Mouse (Mus musculus) hindbrain, embryonic 10.5 days (tissue): ENCODE data around the gene Urb1. TPM values are rescaled to one million over a fixed set of nuclear protein-coding genes. Genes with fewer than 3 reads are reported as not detected.

Experiments used
- DNase-seq: peaks from one replicate; pipeline ENCODE4 v3.0.0-alpha.2; 2017; ENCODE audit warnings: low spot score
- H3K27ac ChIP-seq: fragments of 300-500 bp; sonication (generic); 2 replicates; pipeline ENCODE4 v1.5.1; 2016; ENCODE audit warnings: mild to moderate bottlenecking, moderate library complexity
- H3K27me3 ChIP-seq: fragments of 300-500 bp; sonication (generic); 2 replicates; pipeline ENCODE4 v1.6.1; 2016; ENCODE audit warnings: mild to moderate bottlenecking; ENCODE audit not compliant: poor library complexity, insufficient read depth, severe bottlenecking
- H3K36me3 ChIP-seq: fragments of 300-500 bp; sonication (generic); 2 replicates; pipeline ENCODE4 v1.6.1; 2016; ENCODE audit warnings: mild to moderate bottlenecking, moderate library complexity
- H3K4me1 ChIP-seq: fragments of 300-500 bp; sonication (generic); replicated peaks from 2 replicates; pipeline ENCODE4 v1.6.1; 2016; ENCODE audit warnings: mild to moderate bottlenecking
- H3K4me3 ChIP-seq: fragments of 300-500 bp; sonication (generic); 2 replicates; pipeline ENCODE4 v1.5.1; 2016; ENCODE audit warnings: mild to moderate bottlenecking, moderate library complexity
- H3K9me3 ChIP-seq: fragments of 300-500 bp; sonication (generic); 2 replicates; pipeline ENCODE4 v1.6.1; 2016; ENCODE audit warnings: mild to moderate bottlenecking, moderate library complexity
- WGBS: fragments of 180-500 bp; shearing (Covaris S2); methylation state at CpG from one replicate; pipeline ENCODE4 v1.1.7; 2016; 5-methylcytosine and 5-hydroxymethylcytosine counted together
- polyA plus RNA-seq: library from polyadenylated mRNA; unstranded; fragments of >200 nt; fragmentation: Nextera tagmentation; extraction: Ambion mirVana; gene quantifications from 2 replicates; pipeline ENCODE4 v1.2.1, GENCODE M21; 2016

Urb1 gene
- polyA plus RNA-seq: 10.2 and 10.8 TPM in 2 replicates

DNA sequence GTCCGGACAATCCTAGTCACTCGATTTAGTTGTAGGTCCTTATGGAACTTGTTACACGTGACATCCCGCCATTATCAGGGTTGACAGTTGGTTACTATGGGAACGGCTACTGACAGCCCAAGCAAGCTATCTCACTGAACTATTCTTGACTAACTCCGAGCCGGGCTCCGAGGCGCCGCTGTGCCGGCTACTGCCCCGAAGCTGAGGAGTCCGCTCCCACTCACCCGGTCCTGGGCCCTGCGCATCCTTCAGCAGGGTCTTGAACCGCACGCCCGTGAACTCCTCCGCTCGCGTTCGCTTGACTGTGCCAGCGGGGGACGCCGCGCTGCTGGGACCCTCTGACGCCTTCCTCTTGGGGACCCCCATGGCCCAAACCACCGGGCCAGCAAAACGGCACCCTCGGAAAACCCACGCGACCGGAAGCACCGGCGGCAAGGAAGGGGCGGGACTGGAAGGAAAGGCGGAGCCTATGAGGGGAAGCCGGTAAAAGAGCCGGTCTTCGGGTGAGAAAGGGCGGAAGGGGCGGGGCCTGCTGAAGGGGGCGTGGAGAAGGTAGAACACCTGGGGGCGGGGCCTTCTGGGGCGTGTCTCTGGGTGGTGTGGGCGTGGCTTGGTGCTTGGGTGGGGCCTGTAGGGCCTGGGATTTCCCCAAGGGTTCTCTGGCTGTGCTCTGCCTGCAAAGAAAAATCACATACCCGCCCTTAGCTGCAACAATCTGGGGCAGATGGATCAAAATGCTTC is at the start of gene Urb1:
Urb1 (minus strand) TSS at position 439 of the 741 bp plus-strand sequence.
- Histone ChIP-seq H3K36me3 (peaks cover 10% of the 10 kb centered on the region), H3K4me1 (peaks cover 21% of the 10 kb centered on the region), H3K27ac (peak within 1 kb of the TSS; percentile 81), H3K9me3 (no peaks in the 10 kb centered on the region), H3K4me3 (peak within 1 kb of the TSS; percentile 83), H3K27me3 (0 out of 2 replicates have a peak, but pooled peaks cover 2% of the 10 kb centered on the region)
- peak; percentile 99 for DNase-seq
- WGBS: under 1% methylated on average over 47 of the region's 47 CpGs

GRCm38 (mm10) chr16:90858206-90858605 is 48.0 kb upstream of the Urb1 start:
- 87% methylated on average over 4 of the region's 4 CpGs for WGBS
- no peaks in the 10 kb centered on the region for H3K36me3 ChIP-seq
- no peaks in the 10 kb centered on the region for H3K9me3 ChIP-seq
- H3K27me3 ChIP-seq: 0 out of 2 replicates have a peak, but pooled peaks cover 3% of the 10 kb centered on the region
- no peak overlapping the region for H3K27ac ChIP-seq
- H3K4me1 ChIP-seq: peaks cover 12% of the 10 kb centered on the region
- H3K4me3 ChIP-seq: no peak overlapping the region
- no peak for DNase-seq

- Histone ChIP-seq H3K4me3 (no peak overlapping the region), H3K27me3 (0 out of 2 replicates have a peak, but pooled peaks cover 3% of the 10 kb centered on the region), H3K27ac (no peak overlapping the region), H3K9me3 (no peaks in the 10 kb centered on the region), H3K36me3 (no peaks in the 10 kb centered on the region), H3K4me1 (peaks cover 16% of the 10 kb centered on the region)
- 83% methylated on average over 6 of the region's 6 CpGs for WGBS
- DNase-seq: no peak
Measured at GRCm38 (mm10) chr16:90856552-90857200, 46.5 kb upstream of the Urb1 start.

DNA sequence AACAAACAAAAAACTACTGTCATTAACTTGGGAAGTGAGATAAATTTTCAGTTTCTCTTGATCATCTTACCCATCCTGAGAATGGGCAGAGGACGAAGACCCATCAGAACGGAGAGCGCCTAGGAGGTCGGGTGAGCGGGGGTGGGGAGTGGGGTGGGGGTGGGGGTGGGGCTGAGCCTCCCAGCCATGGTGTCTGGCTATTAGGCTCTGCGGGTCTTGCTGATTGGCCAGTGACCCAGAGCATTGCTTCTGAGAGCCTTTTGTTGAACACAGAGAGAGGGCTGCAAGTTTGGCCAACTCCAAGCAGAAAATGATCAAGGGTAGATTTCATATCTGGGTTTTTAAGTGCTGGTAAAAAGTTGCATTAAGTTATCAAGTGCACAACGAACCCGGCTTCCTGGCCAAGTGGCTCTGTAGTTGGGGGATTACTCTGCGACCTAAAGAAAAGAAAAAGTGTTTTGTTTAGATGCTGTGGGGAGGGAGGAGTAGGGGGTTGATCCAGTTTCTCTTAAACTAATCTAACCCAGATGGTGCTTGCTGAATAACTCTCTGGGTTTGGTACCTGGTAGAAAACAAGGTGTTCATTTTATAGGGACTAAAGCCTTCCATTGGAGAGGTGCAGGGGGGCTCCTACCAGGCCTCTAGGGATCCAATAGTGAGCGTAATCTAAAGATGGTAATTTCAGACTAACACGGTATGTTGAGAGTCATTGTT is 41.6 kb upstream of the Urb1 start:
- Histone ChIP-seq H3K4me3 (no peak overlapping the region), H3K36me3 (no peaks in the 10 kb centered on the region), H3K27me3 (peaks cover 25% of the 10 kb centered on the region; the same call in 1 of the 2 replicates), H3K9me3 (no peaks in the 10 kb centered on the region), H3K4me1 (peaks cover 50% of the 10 kb centered on the region), H3K27ac (no peak overlapping the region)
- WGBS: 60% methylated on average over 11 of the region's 11 CpGs
- no peak for DNase-seq

DNA sequence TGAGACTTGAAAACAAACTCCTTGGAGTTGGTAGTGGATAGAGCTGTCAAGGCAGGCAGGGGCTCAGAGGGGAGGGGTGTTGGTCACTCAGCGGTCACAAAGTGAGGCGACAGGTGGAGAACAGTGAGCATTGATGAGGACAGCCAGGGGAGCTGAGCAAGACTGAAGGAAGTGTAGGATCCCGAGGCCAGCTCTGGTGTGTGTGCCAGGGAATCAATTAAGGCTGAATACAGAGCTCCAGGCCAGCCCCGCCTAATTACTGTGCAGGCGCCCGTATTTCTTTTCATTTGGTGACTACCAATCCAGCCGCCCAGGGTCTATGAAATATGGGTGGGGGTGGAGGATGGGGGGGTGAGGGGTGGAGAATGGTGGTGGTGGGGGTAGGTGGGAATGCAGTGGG is 40.7 kb upstream of the Urb1 start:
- 76% methylated on average over 7 of the region's 7 CpGs for WGBS
- Histone ChIP-seq H3K9me3 (no peaks in the 10 kb centered on the region), H3K4me3 (no peak overlapping the region), H3K36me3 (no peaks in the 10 kb centered on the region), H3K4me1 (peaks cover 52% of the 10 kb centered on the region), H3K27ac (no peak overlapping the region), H3K27me3 (peaks cover 25% of the 10 kb centered on the region; the same call in 1 of the 2 replicates)
- DNase-seq: no peak

DNA sequence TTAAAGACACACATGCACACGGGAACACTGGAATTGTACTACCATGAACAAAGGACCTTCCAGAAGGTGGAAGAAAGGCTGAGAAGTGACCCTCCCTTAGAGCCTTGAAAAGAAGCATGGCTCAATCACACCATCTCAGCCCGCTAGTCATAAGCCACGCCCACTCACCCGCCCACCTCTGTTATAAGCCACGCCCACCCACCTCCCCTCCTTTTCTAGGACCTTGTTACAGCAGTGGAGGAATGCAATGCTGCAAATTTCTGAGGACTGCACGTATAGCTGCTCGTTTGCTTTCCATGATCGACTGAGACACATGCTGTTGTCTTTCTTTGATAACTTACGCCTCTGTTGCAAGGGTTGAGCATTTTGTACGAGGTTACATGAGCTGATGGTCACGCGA is 39.0 kb upstream of the Urb1 start:
- H3K4me3 ChIP-seq: no peak overlapping the region
- no peaks in the 10 kb centered on the region for H3K9me3 ChIP-seq
- 47% methylated on average over 12 of the region's 12 CpGs for WGBS
- H3K27me3 ChIP-seq: peaks cover 25% of the 10 kb centered on the region; the same call in 1 of the 2 replicates
- H3K27ac ChIP-seq: no peak overlapping the region
- peak; percentile 54 for DNase-seq
- H3K4me1 ChIP-seq: peaks cover 58% of the 10 kb centered on the region
- no peaks in the 10 kb centered on the region for H3K36me3 ChIP-seq

DNA sequence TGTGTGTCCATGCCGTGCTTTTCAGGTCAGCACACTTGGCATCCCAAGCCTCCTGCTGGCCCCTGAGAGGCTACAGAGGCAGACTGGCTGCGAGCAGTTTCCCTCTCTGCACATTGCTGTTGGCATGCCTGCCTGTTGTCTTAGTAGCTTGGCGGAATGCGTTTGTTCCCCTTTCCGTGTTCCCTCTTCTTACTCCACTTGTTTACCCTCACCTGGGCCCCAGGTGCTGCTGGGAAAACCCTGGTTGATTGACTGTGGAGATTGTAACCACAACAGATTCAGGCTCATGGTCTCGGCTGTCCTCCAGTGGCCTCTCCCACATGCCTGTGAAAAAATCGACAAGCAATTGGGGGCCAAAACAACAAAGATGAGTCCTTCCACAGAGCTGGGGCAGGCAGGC is 38.5 kb upstream of the Urb1 start:
- no peak overlapping the region for H3K4me3 ChIP-seq
- H3K27ac ChIP-seq: no peak overlapping the region; the same call in 1 of the 2 replicates
- no peak for DNase-seq
- peaks cover 24% of the 10 kb centered on the region for H3K27me3 ChIP-seq
- peaks cover 57% of the 10 kb centered on the region for H3K4me1 ChIP-seq
- H3K36me3 ChIP-seq: no peaks in the 10 kb centered on the region
- WGBS: 82% methylated on average over 7 of the region's 7 CpGs
- no peaks in the 10 kb centered on the region for H3K9me3 ChIP-seq

DNA sequence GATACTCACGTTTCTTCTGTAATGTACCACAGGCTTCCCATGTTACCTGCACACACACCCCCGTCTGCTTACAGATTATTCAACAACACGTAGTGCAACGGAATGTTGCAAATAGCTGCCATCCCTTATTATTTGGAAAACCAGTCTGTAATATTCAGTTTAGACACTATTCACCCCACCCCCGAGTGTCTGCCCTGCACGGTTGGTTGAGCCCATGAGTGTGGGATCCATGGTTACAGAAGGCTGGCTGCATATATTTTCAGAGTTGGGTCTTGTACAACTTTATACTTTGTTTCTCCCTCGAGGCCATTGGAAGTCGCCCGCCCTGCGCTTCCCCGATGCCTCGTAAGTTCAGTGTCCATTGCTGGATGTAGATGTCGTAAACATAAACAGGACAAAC is 35.4 kb upstream of the Urb1 start:
- H3K4me1 ChIP-seq: peaks cover 67% of the 10 kb centered on the region
- H3K27ac ChIP-seq: no peak overlapping the region
- no peak overlapping the region for H3K4me3 ChIP-seq
- 70% methylated on average over 13 of the region's 13 CpGs for WGBS
- DNase-seq: no peak
- peaks cover 35% of the 10 kb centered on the region for H3K27me3 ChIP-seq
- no peaks in the 10 kb centered on the region for H3K9me3 ChIP-seq
- no peaks in the 10 kb centered on the region for H3K36me3 ChIP-seq

GRCm38 (mm10) chr16:90845038-90845437 is 34.8 kb upstream of the Urb1 start:
- Histone ChIP-seq H3K9me3 (no peaks in the 10 kb centered on the region), H3K36me3 (no peaks in the 10 kb centered on the region), H3K27me3 (peaks cover 32% of the 10 kb centered on the region), H3K27ac (no peak overlapping the region), H3K4me1 (peaks cover 66% of the 10 kb centered on the region), H3K4me3 (no peak overlapping the region)
- 81% methylated on average over 6 of the region's 6 CpGs for WGBS
- no peak for DNase-seq

- Histone ChIP-seq H3K9me3 (no peaks in the 10 kb centered on the region), H3K4me1 (peaks cover 41% of the 10 kb centered on the region), H3K4me3 (no peak overlapping the region), H3K27ac (peak overlapping the region; percentile 62), H3K36me3 (no peaks in the 10 kb centered on the region), H3K27me3 (peaks cover 25% of the 10 kb centered on the region)
- WGBS: 52% methylated on average over 9 of the region's 9 CpGs
- DNase-seq: no peak
Measured at GRCm38 (mm10) chr16:90842164-90842563, 32.0 kb upstream of the Urb1 start.

GRCm38 (mm10) chr16:90837431-90837830 is 27.2 kb upstream of the Urb1 start:
- 76% methylated on average over 8 of the region's 8 CpGs for WGBS
- no peak for DNase-seq
- Histone ChIP-seq H3K36me3 (no peaks in the 10 kb centered on the region), H3K27me3 (peaks cover 52% of the 10 kb centered on the region), H3K4me3 (no peak overlapping the region), H3K27ac (0 out of 2 replicates have a peak overlapping the region, but pooled peaks have one; percentile 45), H3K9me3 (no peaks in the 10 kb centered on the region), H3K4me1 (peaks cover 28% of the 10 kb centered on the region)

DNA sequence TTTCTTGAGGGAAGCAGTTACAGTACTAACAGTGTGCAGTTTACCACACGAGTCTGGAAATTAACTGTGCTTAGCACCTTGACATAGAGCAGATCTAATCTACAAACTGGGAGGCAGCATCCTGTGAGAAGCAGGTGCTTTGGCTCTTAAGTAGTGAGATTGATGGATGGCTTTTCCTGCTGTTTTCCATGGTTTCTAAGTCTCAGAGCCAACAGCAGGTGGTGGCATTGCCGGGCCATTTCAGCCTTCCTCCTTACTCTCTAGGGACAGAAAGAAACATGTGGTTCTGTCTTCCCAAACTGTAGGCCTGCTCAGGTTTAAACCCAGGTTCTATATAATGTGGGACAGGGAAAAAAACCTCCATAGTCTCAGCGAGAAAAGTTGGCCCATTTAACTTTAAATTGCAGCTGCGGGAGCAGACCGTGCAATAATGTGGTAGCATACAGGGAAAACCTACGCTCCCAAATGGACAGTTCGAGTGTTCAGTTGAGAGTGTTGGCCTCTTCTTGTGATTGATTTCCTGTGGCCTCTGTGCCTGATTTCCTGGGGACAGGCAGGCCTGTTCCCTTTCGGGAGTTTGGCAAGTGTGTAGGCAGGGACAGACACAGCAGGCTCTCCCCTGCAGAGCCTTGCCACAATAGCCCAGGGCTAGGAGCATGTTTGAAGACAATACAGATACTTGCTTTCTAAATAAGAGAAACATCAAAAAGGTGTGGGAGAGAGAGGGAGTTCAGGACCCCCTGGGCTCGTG is 23.0 kb upstream of the Urb1 start:
- H3K27me3 ChIP-seq: peaks cover 88% of the 10 kb centered on the region

More for the DNA sequence above, 23.0 kb upstream of the Urb1 start:
- peaks cover 47% of the 10 kb centered on the region for H3K4me1 ChIP-seq
- no peaks in the 10 kb centered on the region for H3K9me3 ChIP-seq
- WGBS: 22% methylated on average over 9 of the region's 9 CpGs
- H3K36me3 ChIP-seq: no peaks in the 10 kb centered on the region
- no peak overlapping the region for H3K27ac ChIP-seq
- no peak for DNase-seq
- no peak overlapping the region for H3K4me3 ChIP-seq
